Mouse (Mus musculus): ENCODE data around the gene Lhcgr.

DNA sequence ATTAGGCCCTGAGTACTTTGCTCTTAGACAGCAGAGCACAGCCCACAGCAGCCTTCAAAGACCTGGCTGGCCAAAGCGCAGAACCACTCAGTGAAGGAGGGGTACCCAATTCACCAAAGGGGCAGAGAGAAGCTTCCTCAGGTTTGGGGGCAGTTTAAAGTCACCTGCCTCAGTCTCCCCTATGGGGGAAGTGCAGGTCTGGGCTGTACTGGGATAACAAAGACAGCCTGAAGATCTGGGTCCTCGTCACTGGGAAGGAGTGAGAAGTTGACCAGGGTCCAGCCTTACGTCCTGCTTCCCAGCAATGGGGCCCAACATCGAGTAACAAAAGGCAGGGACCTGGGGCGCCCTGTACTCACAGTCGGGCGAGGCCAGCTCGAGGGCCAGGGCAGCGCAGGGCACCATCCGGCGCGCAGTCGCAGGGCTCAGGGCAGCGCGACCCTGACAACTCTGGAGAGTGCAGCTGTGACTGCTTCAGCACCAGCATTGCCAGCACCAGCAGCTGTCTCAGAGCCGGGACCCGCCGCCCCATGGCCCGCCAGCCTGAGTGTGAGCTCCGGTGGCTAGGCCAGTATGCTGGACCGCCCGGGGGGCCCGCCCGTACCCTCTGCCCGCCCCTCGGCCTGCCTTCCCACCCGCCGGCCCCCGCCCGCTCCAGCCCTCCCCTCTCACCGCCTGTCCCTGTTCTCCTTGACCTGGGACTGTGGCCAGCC is at the start of gene Lhcgr:
- TF ChIP-seq POLR2A (IDR thresholded peaks at IDR 0.05; ENCODE audit: insufficient read length, low read depth) (no peak), POLR2AphosphoS2 (IDR thresholded peaks at IDR 0.05; ENCODE audit: insufficient read length, low read depth) (no peak), MAX (IDR thresholded peaks at IDR 0.05; ENCODE audit: low read depth) (no peak), USF1 (IDR thresholded peaks at IDR 0.05; ENCODE audit: low read depth) (no peak), TCF12 (IDR thresholded peaks at IDR 0.05; ENCODE audit: insufficient read depth, poor library complexity, severe bottlenecking) (no peak), E2F4 (IDR thresholded peaks at IDR 0.05; ENCODE audit: insufficient read depth) (no peak), TCF3 (IDR thresholded peaks at IDR 0.05; ENCODE audit: insufficient read length, low read depth) (no peak)

Measured in myocyte (in vitro differentiated cells).